Mouse (Mus musculus) forebrain, embryonic 13.5 days (tissue): ENCODE results near the gene Lrrc39. TPM values are rescaled to one million over a fixed set of nuclear protein-coding genes. Genes with fewer than 3 reads are reported as not detected.
"Not testable (repeated sequence)": the region's sequence is repeated elsewhere in the genome, so short reads cannot be mapped to it uniquely, and the experiment has no call there.

Source experiments
- ATAC-seq: fragments of 200-750 bp; cut with Nextera tagmentation; 2 replicates; pipeline ENCODE4 v1.8.0; 2017
- H3K27ac ChIP-seq: fragments of 300-500 bp; sonication (generic); 2 replicates; pipeline ENCODE4 v1.5.1; 2015; ENCODE audit warnings: inconsistent platforms, mild to moderate bottlenecking, moderate library complexity
- H3K27me3 ChIP-seq: fragments of 300-500 bp; sonication (generic); 2 replicates; pipeline ENCODE4 v1.6.1; 2015; ENCODE audit warnings: mild to moderate bottlenecking, inconsistent platforms
- H3K36me3 ChIP-seq: fragments of 300-500 bp; sonication (generic); 2 replicates; pipeline ENCODE4 v1.6.1; 2015; ENCODE audit warnings: mild to moderate bottlenecking, inconsistent platforms; ENCODE audit not compliant: poor library complexity, severe bottlenecking
- H3K4me1 ChIP-seq: fragments of 300-500 bp; sonication (generic); 2 replicates; pipeline ENCODE4 v1.6.1; 2015; ENCODE audit warnings: inconsistent platforms
- H3K4me2 ChIP-seq: fragments of 300-500 bp; sonication (generic); 2 replicates; pipeline ENCODE4 v1.6.1; 2015; ENCODE audit warnings: inconsistent platforms, mild to moderate bottlenecking, moderate library complexity
- H3K4me3 ChIP-seq: fragments of 300-500 bp; sonication (generic); 2 replicates; pipeline ENCODE4 v1.5.1; 2015; ENCODE audit warnings: mild to moderate bottlenecking, inconsistent platforms
- H3K9ac ChIP-seq: fragments of 300-500 bp; sonication (generic); 2 replicates; pipeline ENCODE4 v1.6.1; 2015; ENCODE audit warnings: mild to moderate bottlenecking, inconsistent platforms
- H3K9me3 ChIP-seq: fragments of 300-500 bp; sonication (generic); replicated peaks from 2 replicates; pipeline ENCODE4 v1.6.1; 2016; ENCODE audit warnings: inconsistent platforms
- WGBS: fragments of 180-500 bp; shearing (Covaris S2); methylation state at CpG from one replicate; pipeline ENCODE4 v1.1.7; 2015; 5-methylcytosine and 5-hydroxymethylcytosine counted together
- polyA plus RNA-seq: library from polyadenylated mRNA; unstranded; fragments of >200 nt; fragmentation: Nextera tagmentation; extraction: Ambion mirVana; gene quantifications from 2 replicates; pipeline ENCODE4 v1.2.1, GENCODE M21; 2015

The Lrrc39 gene
- 0.36 and 0.58 TPM in 2 replicates for polyA plus RNA-seq

GRCm38 (mm10) chr3:116562408-116563094 is at the start of gene Lrrc39:
Gene Lrrc39 (plus strand): TSS chr3:116562973.
- Histone ChIP-seq H3K9ac (no peak within 1 kb of the TSS), H3K27me3 (no peaks in the 10 kb centered on the region), H3K36me3 (no peaks in the 10 kb centered on the region), H3K4me2 (no peak within 1 kb of the TSS), H3K27ac (no peak within 1 kb of the TSS), H3K9me3 (peaks cover 5% of the 10 kb centered on the region; the same call in 1 of the 2 replicates), H3K4me1 (no peaks in the 10 kb centered on the region), H3K4me3 (no peak within 1 kb of the TSS)
- ATAC-seq: no peak
- WGBS: 89% methylated on average over 7 of the region's 7 CpGs

GRCm38 (mm10) chr3:116520141-116520761 is 42.5 kb upstream of the Lrrc39 start:
- Histone ChIP-seq H3K4me3 (no peak overlapping the region), H3K4me2 (no peak overlapping the region), H3K27ac (no peak overlapping the region), H3K4me1 (no peaks in the 10 kb centered on the region), H3K9me3 (no peaks in the 10 kb centered on the region), H3K9ac (no peak overlapping the region), H3K27me3 (no peaks in the 10 kb centered on the region), H3K36me3 (0 out of 2 replicates have a peak, but pooled peaks cover 10% of the 10 kb centered on the region)
- ATAC-seq: no peak
- WGBS: 74% methylated on average over 12 of the region's 12 CpGs

GRCm38 (mm10) chr3:116529741-116530140 is 33.0 kb upstream of the Lrrc39 start:
- no peak overlapping the region for H3K4me2 ChIP-seq
- H3K4me1 ChIP-seq: no peaks in the 10 kb centered on the region
- H3K27me3 ChIP-seq: no peaks in the 10 kb centered on the region
- no peak overlapping the region for H3K27ac ChIP-seq
- 57% methylated on average over 5 of the region's 5 CpGs for WGBS
- no peak for ATAC-seq
- H3K36me3 ChIP-seq: peaks cover 17% of the 10 kb centered on the region
- H3K9ac ChIP-seq: no peak overlapping the region
- H3K9me3 ChIP-seq: no peaks in the 10 kb centered on the region
- H3K4me3 ChIP-seq: no peak overlapping the region

GRCm38 (mm10) chr3:116530826-116531225 is 31.9 kb upstream of the Lrrc39 start:
- WGBS: 77% methylated on average over 4 of the region's 4 CpGs
- no peaks in the 10 kb centered on the region for H3K27me3 ChIP-seq

GRCm38 (mm10) chr3:116536428-116537199 is 26.2 kb upstream of the Lrrc39 start:
- no peaks in the 10 kb centered on the region for H3K9me3 ChIP-seq
- no peak overlapping the region for H3K4me2 ChIP-seq
- H3K4me3 ChIP-seq: no peak overlapping the region
- H3K27ac ChIP-seq: no peak overlapping the region
- H3K9ac ChIP-seq: no peak overlapping the region
- no peaks in the 10 kb centered on the region for H3K27me3 ChIP-seq
- H3K4me1 ChIP-seq: no peaks in the 10 kb centered on the region
- 81% methylated on average over 16 of the region's 16 CpGs for WGBS
- H3K36me3 ChIP-seq: peaks cover 71% of the 10 kb centered on the region
- ATAC-seq: no peak

More at GRCm38 (mm10) chr3:116530826-116531225, 31.9 kb upstream of the Lrrc39 start:
- Histone ChIP-seq H3K9ac (no peak overlapping the region), H3K27ac (no peak overlapping the region), H3K4me3 (no peak overlapping the region), H3K4me1 (no peaks in the 10 kb centered on the region), H3K4me2 (no peak overlapping the region), H3K36me3 (peaks cover 28% of the 10 kb centered on the region), H3K9me3 (no peaks in the 10 kb centered on the region)
- no peak for ATAC-seq

- Histone ChIP-seq H3K27ac (no peak overlapping the region), H3K4me2 (no peak overlapping the region), H3K4me1 (no peaks in the 10 kb centered on the region), H3K36me3 (peaks cover 75% of the 10 kb centered on the region), H3K9ac (no peak overlapping the region), H3K9me3 (no peaks in the 10 kb centered on the region), H3K27me3 (no peaks in the 10 kb centered on the region), H3K4me3 (no peak overlapping the region)
- no peak for ATAC-seq
- 59% methylated on average over 6 of the region's 6 CpGs for WGBS
Observed at GRCm38 (mm10) chr3:116537200-116537573, 25.6 kb upstream of the Lrrc39 start.

GRCm38 (mm10) chr3:116542070-116542469 is 20.7 kb upstream of the Lrrc39 start:
- Histone ChIP-seq H3K9me3 (no peaks in the 10 kb centered on the region), H3K27ac (no peak overlapping the region), H3K4me2 (no peak overlapping the region), H3K27me3 (no peaks in the 10 kb centered on the region), H3K36me3 (peaks cover 70% of the 10 kb centered on the region), H3K9ac (no peak overlapping the region), H3K4me3 (no peak overlapping the region), H3K4me1 (no peaks in the 10 kb centered on the region)
- ATAC-seq: no peak
- WGBS: 91% methylated on average over 2 of the region's 2 CpGs

- WGBS: 88% methylated on average over 3 of the region's 3 CpGs
- Histone ChIP-seq H3K36me3 (peaks cover 71% of the 10 kb centered on the region), H3K4me1 (no peaks in the 10 kb centered on the region), H3K4me3 (no peak overlapping the region), H3K9ac (no peak overlapping the region), H3K27me3 (no peaks in the 10 kb centered on the region), H3K9me3 (no peaks in the 10 kb centered on the region), H3K4me2 (no peak overlapping the region), H3K27ac (no peak overlapping the region)
- no peak for ATAC-seq
Observed at GRCm38 (mm10) chr3:116542532-116542931, 20.2 kb upstream of the Lrrc39 start.

- H3K4me2 ChIP-seq: no peak overlapping the region
- H3K9me3 ChIP-seq: no peaks in the 10 kb centered on the region
- peaks cover 57% of the 10 kb centered on the region for H3K36me3 ChIP-seq
- WGBS: 92% methylated on average over 5 of the region's 5 CpGs
- H3K9ac ChIP-seq: no peak overlapping the region
- H3K4me3 ChIP-seq: no peak overlapping the region
- H3K27ac ChIP-seq: no peak overlapping the region
- no peak for ATAC-seq
- no peaks in the 10 kb centered on the region for H3K27me3 ChIP-seq
- H3K4me1 ChIP-seq: no peaks in the 10 kb centered on the region
Observed at GRCm38 (mm10) chr3:116547430-116547829, 15.3 kb upstream of the Lrrc39 start.

GRCm38 (mm10) chr3:116551362-116551761 is 11.4 kb upstream of the Lrrc39 start:
- H3K4me2 ChIP-seq: no peak overlapping the region
- 94% methylated on average over 5 of the region's 5 CpGs for WGBS
- no peak overlapping the region for H3K27ac ChIP-seq
- no peak overlapping the region for H3K4me3 ChIP-seq
- H3K27me3 ChIP-seq: no peaks in the 10 kb centered on the region
- no peak for ATAC-seq
- peaks cover 32% of the 10 kb centered on the region for H3K36me3 ChIP-seq
- H3K4me1 ChIP-seq: no peaks in the 10 kb centered on the region
- no peak overlapping the region for H3K9ac ChIP-seq
- no peaks in the 10 kb centered on the region for H3K9me3 ChIP-seq

GRCm38 (mm10) chr3:116561315-116561714 is 1.5 kb upstream of the Lrrc39 start:
- not testable (repeated sequence) for H3K4me1 ChIP-seq, H3K27ac ChIP-seq, H3K27me3 ChIP-seq, H3K9ac ChIP-seq, H3K9me3 ChIP-seq, ATAC-seq, H3K36me3 ChIP-seq, H3K4me2 ChIP-seq, H3K4me3 ChIP-seq
- 93% methylated on average over 14 of the region's 14 CpGs for WGBS

GRCm38 (mm10) chr3:116563095-116563492 is 321 bp downstream of the Lrrc39 start:
- no peak for ATAC-seq
- peaks cover 5% of the 10 kb centered on the region; the same call in 1 of the 2 replicates for H3K9me3 ChIP-seq
- 82% methylated on average over 7 of the region's 7 CpGs for WGBS
- no peak overlapping the region for H3K27ac ChIP-seq
- no peaks in the 10 kb centered on the region for H3K27me3 ChIP-seq
- no peaks in the 10 kb centered on the region for H3K36me3 ChIP-seq
- no peaks in the 10 kb centered on the region for H3K4me1 ChIP-seq
- H3K4me3 ChIP-seq: no peak overlapping the region
- no peak overlapping the region for H3K4me2 ChIP-seq
- no peak overlapping the region for H3K9ac ChIP-seq
